Mouse (Mus musculus) kidney, adult 9 months (tissue): ENCODE data around the gene Tgif1.
A peak's percentile ranks its signal among the peaks of the same experiment; 100 is the strongest.
"Not testable (repeated sequence)": the region's sequence is repeated elsewhere in the genome, so short reads cannot be mapped to it uniquely, and the experiment has no call there.

ENCODE experiments used
- DNase-seq: peaks from one replicate; pipeline ENCODE4 v3.0.0; 2022

Tgif1 gene

DNA sequence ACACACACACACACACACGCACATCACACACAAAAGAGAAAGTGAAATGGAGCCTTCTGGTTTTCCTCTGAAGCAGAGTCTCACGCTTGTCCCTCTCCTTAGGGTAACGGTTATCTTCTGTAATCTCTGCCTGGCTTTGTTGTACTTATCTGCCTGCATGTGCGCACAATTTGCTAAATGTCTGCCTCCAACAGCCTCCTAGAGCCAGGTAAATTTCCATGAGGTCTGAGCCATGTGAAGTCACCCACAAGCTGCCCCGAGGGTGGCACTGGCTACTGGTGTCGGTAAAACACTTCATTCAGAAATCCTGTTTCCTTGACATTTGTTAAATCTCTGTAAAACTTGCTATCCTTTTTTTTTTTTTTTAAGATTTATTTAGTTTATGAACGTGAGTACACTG is 15.3 kb downstream of the Tgif1 start:
- DNase-seq = no peak

DNA sequence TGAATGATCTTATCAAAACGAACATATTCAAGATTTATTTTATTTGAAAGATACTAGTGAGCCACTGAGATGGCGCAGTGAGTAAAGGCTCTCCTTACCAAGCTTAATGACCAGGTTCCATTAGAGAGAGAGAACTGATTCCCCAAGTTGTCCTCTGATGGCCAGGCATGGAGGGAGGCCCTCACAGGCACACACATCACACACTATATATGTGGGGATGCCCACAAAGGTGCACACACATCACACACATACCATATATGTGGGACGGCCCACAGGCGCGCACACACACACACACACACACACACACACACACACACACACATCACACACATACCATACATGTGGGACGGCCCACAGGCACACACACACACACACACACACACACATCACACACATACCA is 15.9 kb downstream of the Tgif1 start:
- not testable (repeated sequence) for DNase-seq

DNA sequence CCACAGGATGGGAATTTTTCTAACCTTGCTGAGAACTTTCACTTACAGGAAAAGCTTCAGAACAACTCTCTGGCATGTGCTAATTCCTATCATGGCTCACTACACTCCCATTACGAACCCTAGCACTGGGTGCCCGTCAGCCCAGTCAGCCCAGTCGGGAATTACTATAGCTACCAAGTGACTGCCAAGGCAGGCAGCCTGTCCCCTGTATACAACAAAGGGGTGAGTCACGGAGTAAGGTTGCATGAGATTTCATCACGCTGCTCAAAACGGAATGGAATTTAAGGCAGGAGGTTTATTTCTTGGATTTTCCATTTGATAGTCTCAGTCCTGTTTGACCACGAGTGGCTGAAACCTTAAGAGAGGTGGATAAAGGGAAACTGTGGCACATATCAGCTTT is 16.5 kb downstream of the Tgif1 start:
- DNase-seq = no peak

DNA sequence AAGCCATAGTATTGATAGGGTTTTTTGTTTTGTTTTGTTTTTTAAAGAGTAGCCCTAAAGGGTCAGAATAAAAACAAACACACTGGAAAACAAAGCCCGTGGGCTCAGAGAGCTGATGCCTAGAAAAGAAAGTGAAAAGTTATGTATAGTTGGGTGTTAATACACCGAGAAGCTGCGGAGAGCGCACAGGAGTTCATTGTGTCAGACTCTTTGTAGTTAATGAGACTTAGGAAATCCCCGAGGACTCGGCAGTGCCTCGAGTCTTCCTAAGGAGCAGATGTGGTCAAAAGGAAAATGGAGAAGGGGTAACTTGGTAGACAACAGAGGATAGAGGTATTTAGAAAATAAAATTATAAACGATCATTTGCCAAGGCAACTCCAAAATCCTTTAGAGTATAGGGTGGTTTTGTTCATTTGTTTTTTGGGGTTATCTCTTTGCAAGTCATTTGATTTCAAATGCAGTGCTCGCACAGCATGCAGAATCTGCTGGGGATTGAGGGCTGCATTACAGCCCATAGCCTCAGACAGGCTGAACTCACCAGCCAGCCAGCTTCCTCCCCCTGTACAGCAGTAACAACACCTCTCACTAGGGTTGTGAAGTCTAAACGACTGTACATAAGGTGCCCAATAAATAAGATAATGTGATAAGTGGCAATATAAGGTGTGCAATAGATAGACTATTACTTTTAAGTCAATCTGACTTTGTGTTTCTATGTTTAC is 18.1 kb downstream of the Tgif1 start:
- no peak for DNase-seq

DNA sequence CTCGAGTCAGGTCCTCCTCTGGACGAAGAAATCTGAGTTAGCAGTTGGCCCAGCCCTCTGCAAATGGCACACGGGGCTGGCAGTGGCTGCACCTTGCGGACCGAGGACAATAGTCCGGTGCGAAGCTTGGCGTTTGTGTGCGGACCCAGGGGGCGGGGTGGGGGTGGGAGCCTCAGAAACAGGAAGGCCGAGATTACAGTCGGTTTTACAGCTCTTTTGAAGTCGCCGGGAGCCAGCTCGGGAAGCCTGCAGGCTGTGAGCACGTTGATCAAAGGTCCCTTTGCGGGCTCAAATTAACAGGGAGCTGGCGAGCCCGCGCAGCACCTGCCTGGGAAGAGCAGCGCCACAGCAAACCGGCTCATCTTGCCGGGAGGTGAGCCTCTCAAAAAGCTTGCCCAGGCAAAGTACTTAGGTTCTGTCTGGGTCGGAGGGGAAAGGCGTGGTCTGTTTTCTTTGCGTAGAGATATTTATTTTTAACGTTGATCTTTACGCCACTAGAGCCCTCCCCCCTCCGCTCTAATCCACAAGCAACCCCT is 18.8 kb downstream of the Tgif1 start:
- peak; percentile 65 for DNase-seq

DNA sequence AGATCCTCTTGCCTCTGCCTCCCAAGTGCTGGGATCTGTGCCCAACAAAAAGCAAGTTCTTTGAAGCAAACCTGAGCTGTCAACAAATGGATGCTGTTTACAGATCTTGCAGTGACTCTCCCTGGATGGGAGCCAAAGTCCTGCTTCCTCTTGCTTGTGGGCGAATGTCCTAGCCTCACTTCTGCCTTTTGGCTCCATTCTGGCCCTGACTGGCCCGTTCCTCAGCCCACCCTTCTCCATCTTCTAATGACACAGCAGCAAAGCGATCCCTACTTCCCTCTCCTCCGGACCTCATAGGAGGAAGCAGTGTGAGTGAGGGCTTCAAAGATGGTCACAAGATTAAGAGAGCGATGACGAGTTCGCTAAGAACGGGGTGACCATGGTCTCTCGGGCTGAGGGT is 20.8 kb downstream of the Tgif1 start:
- peak; percentile 46 for DNase-seq

DNA sequence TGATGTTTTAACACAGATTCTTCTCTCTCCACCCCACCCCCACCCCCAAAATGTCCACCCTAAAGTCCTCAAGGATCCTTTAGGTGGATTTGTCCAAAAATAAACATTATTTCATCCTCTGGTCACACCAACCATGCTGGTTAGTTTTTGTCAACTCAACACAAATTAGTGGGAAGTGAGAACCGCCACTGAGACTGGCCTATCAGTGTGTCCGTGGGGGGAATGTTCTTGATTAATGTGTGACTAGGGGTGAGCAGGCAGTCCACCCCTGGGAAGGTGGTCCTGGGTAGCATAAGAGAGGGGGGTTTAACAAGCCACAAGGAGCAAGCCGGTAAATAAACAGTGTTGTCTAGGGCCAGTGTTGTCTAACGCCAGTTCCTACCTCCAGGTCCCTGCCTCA is 21.8 kb downstream of the Tgif1 start:
- no peak for DNase-seq

DNA sequence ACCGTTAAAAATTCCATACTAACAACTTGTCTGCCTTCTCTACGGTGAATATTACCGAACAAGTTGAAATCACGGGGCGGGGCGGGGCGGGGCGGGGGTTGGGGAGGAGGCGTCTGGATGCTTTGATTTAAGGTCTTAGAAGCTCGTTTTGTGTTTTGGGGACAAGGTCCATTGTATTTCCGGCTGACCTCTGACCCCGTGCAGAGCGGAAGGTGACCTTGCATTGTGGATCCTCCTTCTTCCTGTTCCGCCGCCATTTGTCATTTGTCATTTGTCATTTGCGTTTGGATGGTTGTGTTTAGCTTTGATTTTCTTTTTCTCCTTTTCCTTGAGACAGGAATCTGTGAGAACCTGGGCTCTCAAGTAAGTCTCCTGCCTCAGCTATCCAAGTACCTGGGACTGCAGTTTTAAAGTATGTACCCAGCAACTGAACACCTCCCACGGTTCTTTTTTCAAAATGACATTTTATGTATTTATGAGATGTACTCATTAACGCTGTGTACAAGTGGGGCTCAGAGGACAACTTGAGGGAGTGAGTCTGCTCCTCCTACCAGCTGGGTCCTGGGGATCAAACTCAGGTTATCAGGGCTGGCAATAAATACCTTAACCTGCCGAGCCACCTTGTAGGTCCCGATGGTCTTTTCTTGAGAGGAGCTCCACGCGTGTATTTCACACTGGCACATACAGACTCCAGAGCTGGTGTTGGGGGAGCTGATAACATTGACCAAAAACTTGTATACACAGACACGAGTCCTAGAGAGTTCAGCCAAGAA is 23.2 kb downstream of the Tgif1 start:
- DNase-seq = no peak

DNA sequence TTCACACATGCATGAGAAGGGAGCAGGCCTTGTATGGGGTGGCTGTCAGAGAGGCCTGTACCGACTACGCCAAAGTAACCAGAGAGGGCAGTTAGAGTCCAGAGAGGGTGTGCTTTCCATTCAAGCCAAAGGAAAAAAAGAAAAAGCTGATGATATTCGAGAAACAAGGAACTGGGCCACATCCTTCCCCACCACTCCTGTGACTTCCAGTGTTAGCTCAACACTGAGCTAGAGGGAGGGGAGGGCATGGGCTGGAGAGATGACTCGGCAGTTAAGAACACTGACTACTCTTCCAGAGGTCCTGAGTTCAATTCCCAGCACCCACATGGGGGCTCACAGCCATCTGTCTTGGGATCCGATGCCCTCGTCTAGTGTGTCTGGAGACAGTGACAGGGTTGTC is 24.1 kb downstream of the Tgif1 start:
- DNase-seq = no peak

DNA sequence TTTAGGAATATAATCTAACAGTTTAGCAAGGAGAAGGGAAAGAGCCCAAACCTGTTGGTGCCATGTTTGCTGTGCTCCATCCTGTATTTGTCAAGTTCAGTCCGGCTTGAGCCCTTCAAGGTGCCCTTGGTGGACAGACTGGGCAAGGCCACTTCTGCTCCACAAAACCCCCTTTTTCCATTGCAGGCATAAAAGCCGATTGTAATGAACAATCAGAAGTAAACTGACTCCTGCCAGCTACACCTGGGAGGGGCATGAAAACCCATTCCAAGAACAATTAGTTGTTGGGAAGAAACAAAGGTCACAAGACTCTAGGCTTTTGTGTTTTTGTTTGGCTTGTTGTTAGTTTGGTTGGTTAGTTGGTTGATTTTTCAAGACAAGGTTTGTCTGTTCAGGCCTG is 24.8 kb downstream of the Tgif1 start:
- no peak for DNase-seq

DNA sequence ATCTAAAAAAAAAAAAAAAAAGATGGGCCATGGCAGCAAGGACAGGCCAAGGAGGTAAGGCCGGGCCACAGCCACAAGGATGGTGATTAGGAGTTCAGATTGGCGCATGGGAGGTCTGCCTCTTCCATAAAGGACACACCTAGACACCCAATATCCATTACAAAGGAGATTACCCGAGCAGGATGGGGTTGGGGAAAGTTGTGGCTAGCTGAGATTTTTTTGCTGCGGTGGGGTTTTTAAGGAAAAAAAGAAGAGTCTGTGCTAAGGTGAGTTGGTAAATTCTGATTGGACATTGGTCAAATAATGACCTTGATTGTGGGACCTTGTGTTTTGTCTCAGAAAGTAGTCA is 25.2 kb downstream of the Tgif1 start:
- no peak for DNase-seq

DNA sequence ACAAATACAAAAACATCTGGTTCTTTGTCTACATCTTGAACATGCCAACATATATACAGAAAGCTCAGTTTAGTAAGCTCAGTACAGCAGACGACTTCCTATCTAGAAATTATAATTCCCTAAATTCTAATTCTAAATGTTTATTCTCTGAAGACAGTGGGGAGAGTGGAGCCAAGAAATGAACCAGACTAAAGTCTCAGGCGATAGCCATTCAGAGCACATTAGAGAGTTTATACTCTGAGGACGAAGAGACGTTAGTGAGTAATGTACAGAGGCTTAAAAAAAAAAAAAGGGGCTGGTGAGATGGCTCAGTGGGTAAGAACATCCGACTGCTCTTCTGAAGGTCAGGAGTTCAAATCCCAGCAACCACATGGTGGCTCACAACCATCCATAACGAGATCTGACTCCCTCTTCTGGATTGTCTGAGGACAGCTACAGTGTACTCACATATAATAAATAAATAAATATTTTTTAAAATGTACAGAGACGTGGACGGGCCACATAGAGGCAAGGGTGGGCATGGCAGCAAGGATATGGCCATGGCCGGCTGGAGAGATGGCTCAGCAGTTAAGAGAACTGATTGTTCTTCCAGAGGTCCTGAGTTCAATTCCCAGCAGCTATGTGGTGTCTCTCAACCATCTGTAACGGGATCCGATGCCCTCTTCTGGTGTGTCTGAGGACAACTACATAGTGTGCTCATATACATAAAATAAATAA is 25.7 kb downstream of the Tgif1 start:
- not testable (repeated sequence) for DNase-seq

DNA sequence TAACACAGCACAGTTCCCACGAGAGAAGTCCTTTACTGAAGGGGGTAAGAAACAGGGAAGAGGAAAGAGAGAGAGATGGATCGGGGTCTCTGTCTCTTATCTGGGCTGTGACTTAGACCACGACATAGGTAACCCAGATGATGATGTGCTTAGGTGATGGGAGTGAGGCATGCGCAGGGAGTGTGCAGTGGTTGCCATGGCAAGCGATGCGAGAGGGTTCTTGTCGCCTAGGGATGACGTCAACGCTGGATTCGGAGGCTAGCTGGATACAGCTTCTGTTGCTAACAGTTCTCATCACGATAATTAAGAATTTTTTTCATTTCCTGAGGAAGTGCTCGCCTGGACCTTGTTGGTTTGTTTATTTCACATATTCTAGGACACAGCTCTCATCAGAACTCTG is 27.1 kb downstream of the Tgif1 start:
- no peak for DNase-seq

DNA sequence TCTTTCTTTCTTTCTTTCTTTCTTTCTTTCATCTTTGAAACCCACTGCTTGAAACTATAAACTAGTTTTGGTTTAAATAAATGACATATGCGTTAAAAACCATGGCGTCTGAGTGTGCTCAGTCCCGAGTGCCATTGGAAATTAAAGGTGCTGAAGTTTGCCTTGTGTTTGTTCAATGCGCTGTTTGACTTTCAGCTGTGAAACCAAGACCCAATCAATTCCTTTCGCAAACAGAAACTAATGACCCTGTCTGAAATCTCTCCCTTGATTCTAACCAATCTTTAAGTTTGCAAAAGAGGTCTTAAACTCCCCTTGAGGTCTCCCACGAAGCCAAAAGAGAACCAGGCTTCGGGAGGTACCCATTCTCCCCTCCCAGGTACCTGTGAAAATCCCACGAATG is 30.3 kb downstream of the Tgif1 start:
- DNase-seq = no peak

DNA sequence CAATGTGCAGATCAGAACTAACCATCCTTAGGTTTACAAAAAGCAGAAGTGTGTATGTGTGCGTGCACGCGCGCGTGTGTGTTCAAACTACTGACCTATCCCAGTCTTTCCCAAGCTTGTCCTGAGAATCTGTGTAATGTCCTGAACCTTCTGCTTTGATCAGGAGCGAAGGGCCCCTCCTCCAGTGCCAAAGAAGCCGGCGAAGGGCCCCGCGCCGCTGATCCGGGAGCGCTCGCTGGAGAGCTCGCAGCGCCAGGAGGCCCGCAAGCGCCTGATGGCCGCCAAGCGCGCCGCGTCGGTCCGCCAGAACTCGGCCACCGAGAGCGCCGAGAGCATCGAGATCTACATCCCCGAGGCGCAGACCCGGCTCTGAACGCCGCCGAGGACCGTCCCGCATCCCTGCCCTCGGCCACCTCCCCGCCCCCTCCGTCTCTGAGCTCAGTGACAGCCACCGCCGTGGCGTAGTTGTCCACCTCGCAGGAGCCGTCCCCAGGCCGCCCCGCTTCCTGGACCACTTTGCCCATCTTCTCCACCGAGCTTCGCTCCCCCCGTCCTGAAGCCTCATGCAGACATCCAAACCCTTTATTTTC is 35.4 kb downstream of the Tgif1 start:
- no peak for DNase-seq

DNA sequence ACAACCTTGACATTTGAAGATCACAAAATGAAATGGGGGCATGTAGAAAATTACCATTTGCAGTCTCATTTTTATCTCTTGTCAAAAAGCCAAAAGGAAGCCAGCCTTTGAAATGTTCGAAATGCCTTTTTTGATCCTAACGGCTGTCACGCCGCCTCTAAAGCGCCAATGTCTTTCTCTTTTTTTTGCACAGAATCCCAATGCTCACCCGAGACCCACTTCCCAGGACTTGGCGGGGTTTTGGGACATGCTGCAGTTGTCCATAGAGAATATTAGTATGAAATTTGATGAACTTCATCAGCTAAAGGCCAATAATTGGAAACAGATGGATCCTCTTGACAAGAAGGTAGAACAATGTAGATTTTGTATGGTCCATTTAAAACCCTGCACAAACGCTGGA is 38.3 kb downstream of the Tgif1 start:
- DNase-seq = no peak

DNA sequence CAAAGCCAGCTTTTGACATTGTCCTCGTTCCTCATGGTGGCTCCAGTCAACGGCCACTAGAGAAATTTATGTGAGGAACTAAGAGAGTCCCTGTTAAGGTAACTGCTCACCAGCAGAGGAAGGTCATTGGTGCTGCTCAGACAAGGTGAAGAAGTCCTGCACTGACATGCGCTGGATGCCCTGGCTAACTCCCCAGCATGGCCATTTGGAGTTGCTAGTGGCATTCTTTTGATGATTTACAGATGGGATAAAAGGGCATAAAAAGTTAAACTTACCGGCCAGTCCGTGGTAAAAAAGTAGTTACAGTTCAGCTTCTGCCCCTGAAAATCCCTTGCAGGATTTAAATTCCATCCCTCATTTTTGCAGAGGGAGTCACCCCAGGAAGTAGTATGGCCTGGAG is 42.6 kb downstream of the Tgif1 start:
- DNase-seq = peak; percentile 81

DNA sequence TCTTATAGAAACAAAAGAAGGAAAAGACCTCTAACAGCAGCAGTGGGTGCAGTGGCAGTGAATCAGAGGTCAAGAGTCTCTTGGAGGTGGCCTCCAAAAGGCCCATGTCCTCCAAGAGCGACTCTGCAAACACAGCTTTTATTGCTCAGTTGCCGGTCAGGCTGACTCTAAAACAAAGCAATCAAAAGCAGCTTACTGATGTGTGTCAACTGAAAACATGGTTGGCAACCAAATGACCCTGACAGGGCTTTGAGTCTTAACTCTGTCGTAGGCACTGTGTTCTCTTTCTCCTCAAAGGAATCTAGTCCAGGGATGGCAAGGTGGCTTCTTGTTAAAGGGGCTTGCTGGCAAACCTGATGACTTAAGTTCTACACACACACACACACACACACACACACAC is 43.6 kb downstream of the Tgif1 start:
- peak; percentile 32 for DNase-seq

DNA sequence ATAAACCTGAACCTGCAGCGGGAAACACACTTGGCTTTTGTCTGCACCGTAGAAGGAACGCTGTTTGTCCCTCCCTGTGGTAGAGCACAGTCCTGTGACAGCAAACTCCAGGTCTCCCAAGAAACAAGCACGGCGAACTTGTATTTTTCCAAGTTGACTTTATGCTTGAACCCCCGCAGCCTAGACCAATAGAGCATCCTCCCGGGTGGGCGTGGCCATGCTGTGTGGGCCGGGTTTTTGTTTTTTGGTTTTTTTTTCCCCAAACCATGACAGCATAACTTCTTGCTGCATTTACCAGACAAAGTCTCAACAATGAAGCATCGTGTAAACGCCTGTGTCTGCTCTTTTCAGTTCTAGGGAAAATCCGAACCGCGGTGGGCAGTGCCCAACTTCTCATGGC is 44.5 kb downstream of the Tgif1 start:
- no peak for DNase-seq

DNA sequence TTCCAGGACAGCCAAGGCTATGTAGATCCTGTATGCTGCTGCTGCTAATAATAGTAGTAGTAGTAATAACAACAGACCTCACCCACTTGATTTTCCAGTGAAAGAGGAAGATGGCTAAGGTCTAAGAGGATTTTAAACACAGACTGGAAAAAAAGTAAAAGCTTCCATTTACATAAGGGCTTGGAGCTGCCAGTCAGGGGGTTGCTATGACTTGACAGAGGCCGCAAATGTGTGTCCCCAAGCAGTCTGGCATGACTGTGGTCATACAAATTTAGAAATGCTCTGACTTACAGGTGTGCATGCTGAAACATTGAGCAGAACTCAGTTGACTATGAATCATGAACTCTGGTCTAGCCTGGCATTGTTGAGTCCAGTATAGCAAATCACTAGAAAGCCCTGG is 45.5 kb downstream of the Tgif1 start:
- no peak for DNase-seq

DNA sequence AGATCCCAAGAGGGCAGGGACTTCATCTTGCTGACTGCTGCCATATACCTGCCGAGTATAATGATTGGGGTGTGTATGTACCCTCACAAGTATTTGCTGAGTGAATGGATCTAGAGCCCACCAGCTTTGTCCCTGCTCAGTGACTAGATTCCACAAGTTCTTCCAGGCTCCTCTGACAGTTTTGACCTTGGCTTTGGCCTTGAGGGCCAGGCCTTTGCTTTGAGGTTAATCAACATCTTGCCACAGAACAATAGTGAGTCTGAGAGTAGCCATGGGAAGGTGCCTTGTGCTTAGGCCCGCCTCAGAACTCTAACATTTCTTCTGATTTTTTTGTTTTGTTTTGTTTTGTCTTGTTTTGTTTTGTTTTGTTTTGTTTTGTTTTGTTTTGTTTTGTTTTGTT is 46.7 kb downstream of the Tgif1 start:
- DNase-seq = no peak

DNA sequence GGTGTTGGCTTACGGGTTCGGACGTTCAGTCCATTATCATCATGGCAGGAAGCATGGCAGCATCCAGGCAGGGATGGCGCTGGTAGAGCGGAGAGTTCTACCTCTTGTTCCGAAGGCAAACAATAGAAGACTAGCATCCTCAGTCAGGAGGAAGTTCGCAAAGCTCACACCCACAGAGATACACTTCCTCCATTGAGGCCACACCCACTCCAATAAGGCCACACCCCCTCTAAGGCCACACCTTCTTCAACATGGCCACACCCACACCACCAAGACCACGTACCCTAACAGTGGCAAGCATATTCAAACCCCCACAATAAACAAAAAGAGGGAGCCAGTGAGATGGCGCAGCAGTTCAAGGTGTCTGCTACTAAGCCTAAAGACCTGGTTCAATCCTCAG is 47.5 kb downstream of the Tgif1 start:
- DNase-seq = no peak

DNA sequence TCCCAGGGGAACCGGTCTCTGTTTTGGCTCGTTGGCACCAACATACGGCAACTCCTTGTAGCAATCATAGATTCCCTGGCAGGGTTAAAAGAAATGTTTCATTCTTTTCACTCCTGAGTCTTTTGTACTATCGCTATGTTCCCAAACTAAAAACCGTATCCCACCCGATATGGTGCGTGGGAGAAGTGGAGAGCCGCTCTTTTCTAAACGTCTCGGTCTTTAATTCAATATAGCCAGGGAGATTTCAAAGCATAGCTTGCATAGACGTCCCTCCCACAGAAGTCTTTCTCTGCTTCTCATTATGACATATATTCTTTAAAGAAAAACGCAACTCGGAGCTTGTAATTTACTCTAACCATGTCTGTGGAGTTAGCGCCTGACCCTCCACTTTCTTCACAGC is 51.3 kb downstream of the Tgif1 start:
- no peak for DNase-seq

DNA sequence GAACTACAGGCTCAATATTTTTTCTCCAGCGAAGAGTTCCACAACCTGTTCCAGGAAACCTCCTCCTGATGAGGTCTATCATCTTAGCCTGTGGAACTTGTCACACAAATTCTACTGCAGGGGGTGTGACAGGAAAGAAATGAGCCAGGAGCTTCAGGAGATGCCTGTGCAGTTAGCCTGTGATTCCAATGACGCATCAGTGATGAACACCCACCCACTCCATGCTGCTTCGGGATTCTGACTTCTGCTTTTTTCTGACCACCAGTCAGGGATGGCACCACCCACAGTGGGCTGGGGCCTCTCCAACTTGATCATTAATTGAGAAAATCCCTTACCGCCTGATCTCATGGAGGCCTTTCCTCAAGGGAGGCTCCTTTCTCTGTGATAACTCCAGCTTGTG is 54.1 kb downstream of the Tgif1 start:
- DNase-seq = no peak
